Mouse (Mus musculus): Measurements from ENCODE around the gene Sowahc. TPM values are rescaled to one million over a fixed set of nuclear protein-coding genes. Genes with fewer than 3 reads are reported as not detected.

The Sowahc gene
- polyA plus RNA-seq, 1 experiment from 2014 or later: 12.4 TPM

DNA sequence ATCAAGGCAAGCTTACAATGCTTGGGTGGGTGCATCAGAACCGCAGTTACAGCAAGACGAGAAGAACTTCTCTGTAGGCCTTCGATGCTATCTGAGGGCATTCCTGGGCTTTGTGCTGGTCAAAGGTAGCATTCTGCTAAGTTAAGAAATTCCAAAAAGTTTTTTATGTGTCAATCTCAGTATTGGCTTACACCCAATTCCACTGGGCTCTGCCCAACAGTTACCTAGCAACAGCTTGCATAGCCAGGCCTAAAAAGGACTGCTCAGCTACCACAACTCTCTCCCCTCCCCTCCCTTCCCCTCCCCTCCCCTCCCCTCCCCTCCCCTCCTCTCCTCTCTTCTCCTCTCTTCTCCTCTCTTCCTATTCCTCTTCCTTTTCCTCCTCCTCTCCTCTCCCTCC, 39.9 kb downstream of the Sowahc start:
- Histone ChIP-seq H3K4me2 (ENCODE audit: low read length) (no peak overlapping the region), H3K9me3 (ENCODE audit: control insufficient read depth, low read length) (no peaks in the 10 kb centered on the region), H3K4me3 (ENCODE audit: low read depth, low read length) (no peak overlapping the region), H3K9ac (ENCODE audit: low read length) (no peak overlapping the region), H3K27me3 (replicated peaks; ENCODE audit: control insufficient read depth, insufficient read depth, low read length) (no peaks in the 10 kb centered on the region), H3K4me1 (replicated peaks; ENCODE audit: control insufficient read depth, insufficient read depth, low read length) (peaks cover 17% of the 10 kb centered on the region), H3K36me3 (ENCODE audit: control insufficient read depth, insufficient read depth, low read length) (no peaks in the 10 kb centered on the region), H3K27ac (ENCODE audit: low read depth) (no peak overlapping the region)
- no peak for DNase-seq (ENCODE audit: low spot score)
- no peak for ATAC-seq (replicated peaks; ENCODE audit: low FRiP score, low TSS enrichment, low read depth)
- 80% methylated on average over 3 of the region's 3 CpGs for WGBS

- Histone ChIP-seq H3K36me3 (ENCODE audit: control insufficient read depth, insufficient read depth, low read length) (no peaks in the 10 kb centered on the region), H3K9me3 (ENCODE audit: control insufficient read depth, low read length) (no peaks in the 10 kb centered on the region), H3K27ac (ENCODE audit: low read depth) (no peak overlapping the region), H3K4me1 (replicated peaks; ENCODE audit: control insufficient read depth, insufficient read depth, low read length) (peaks cover 17% of the 10 kb centered on the region), H3K4me2 (ENCODE audit: low read length) (no peak overlapping the region), H3K4me3 (ENCODE audit: low read depth, low read length) (no peak overlapping the region), H3K9ac (ENCODE audit: low read length) (no peak overlapping the region), H3K27me3 (replicated peaks; ENCODE audit: control insufficient read depth, insufficient read depth, low read length) (no peaks in the 10 kb centered on the region)
- ATAC-seq (replicated peaks; ENCODE audit: low FRiP score, low TSS enrichment, low read depth): no peak
- no peak for DNase-seq (ENCODE audit: low spot score)
- 50% methylated on average over 1 of the region's 1 CpGs for WGBS
These were observed 40.3 kb downstream of the Sowahc start for GRCm38 (mm10) chr10:59262021-59262420.

DNA sequence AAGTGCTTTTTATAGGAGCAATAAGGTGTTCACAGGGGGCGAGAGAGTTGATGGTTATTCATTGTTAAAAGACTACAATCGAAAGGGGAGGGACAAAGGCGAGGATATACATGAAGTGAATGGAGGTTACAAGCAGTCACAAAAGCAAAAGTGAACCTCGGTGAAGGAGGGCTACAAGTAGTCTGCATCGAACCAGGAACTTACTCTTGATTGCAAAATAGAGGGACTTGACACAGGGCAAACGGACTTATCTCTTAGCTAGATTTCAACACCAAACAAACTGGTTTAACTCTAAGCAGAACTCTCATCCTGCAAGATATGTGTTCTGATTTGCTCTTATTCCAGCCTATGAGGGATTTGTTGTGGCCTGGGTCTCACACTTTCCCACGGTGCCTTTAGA, 41.2 kb downstream of the Sowahc start:
- Histone ChIP-seq H3K4me2 (ENCODE audit: low read length) (no peak overlapping the region), H3K9me3 (ENCODE audit: control insufficient read depth, low read length) (no peaks in the 10 kb centered on the region), H3K4me1 (replicated peaks; ENCODE audit: control insufficient read depth, insufficient read depth, low read length) (peaks cover 26% of the 10 kb centered on the region), H3K36me3 (ENCODE audit: control insufficient read depth, insufficient read depth, low read length) (no peaks in the 10 kb centered on the region), H3K9ac (ENCODE audit: low read length) (no peak overlapping the region), H3K27me3 (replicated peaks; ENCODE audit: control insufficient read depth, insufficient read depth, low read length) (no peaks in the 10 kb centered on the region), H3K4me3 (ENCODE audit: low read depth, low read length) (no peak overlapping the region), H3K27ac (ENCODE audit: low read depth) (no peak overlapping the region; the same call in 1 of the 2 replicates)
- no peak for ATAC-seq (replicated peaks; ENCODE audit: low FRiP score, low TSS enrichment, low read depth)
- WGBS: 68% methylated on average over 7 of the region's 7 CpGs
- DNase-seq (ENCODE audit: low spot score): no peak

DNA sequence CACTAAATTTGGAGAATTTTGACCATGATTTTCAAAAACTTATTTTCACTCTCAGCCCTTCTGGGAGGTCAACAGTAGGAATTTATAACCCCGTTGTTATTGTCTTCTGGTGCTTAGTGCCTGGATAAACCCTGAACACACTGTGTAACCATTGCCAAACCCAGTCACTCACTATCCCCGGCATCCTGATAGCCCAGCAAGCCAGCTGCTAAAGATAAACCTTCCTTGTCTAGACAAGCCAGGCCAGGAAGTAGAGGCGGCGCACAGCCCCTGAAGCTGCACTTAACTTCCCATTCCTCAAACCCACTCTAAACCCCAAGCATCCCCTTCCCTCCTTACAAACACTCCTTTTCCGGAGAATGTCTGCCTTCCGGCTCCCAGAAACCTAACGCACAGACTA, 43.3 kb downstream of the Sowahc start:
- Histone ChIP-seq H3K9me3 (ENCODE audit: control insufficient read depth, low read length) (no peaks in the 10 kb centered on the region), H3K4me2 (ENCODE audit: low read length) (0 out of 2 replicates have a peak overlapping the region, but pooled peaks have one; percentile 18), H3K4me3 (ENCODE audit: low read depth, low read length) (no peak overlapping the region), H3K4me1 (replicated peaks; ENCODE audit: control insufficient read depth, insufficient read depth, low read length) (peaks cover 37% of the 10 kb centered on the region), H3K27ac (ENCODE audit: low read depth) (peak overlapping the region; percentile 80), H3K9ac (ENCODE audit: low read length) (no peak overlapping the region), H3K36me3 (ENCODE audit: control insufficient read depth, insufficient read depth, low read length) (no peaks in the 10 kb centered on the region), H3K27me3 (replicated peaks; ENCODE audit: control insufficient read depth, insufficient read depth, low read length) (no peaks in the 10 kb centered on the region)
- DNase-seq (ENCODE audit: low spot score): no peak
- ATAC-seq (replicated peaks; ENCODE audit: low FRiP score, low TSS enrichment, low read depth): no peak
- whole genome bisulfite sequencing: 21% methylated on average over 7 of the region's 7 CpGs

DNA sequence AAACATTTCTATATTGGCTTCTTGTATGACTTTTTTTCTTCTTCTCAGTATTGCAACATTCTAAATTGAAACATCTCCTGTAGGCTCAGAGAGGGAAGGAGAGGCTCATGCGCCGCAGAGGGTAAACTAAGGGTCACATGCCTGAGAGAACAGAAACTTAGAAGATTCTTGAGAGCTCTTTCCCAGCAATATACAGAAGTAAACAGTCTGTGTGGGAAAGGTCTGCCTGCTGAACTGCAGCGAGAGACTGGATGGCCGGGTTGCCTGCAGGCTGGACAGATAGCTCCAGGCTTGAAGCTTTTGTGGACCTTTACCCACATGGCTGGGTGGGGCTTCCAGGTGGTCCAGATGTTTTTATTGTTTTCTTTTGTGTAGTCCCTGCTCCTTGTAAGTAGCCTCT, 43.9 kb downstream of the Sowahc start:
- WGBS: 9% methylated on average over 4 of the region's 4 CpGs

GRCm38 (mm10) chr10:59266097-59266496, 44.3 kb downstream of the Sowahc start:
- H3K27ac ChIP-seq (ENCODE audit: low read depth): peak overlapping the region; percentile 80
- peak overlapping the region; percentile 1; the same call in 1 of the 2 replicates for H3K4me2 ChIP-seq (ENCODE audit: low read length)
- H3K27me3 ChIP-seq (replicated peaks; ENCODE audit: control insufficient read depth, insufficient read depth, low read length): no peaks in the 10 kb centered on the region
- DNase-seq (ENCODE audit: low spot score): peak; percentile 64
- 55% methylated on average over 1 of the region's 1 CpGs for WGBS
- ATAC-seq (replicated peaks; ENCODE audit: low FRiP score, low TSS enrichment, low read depth): peak; percentile 32; the same call in 1 of the 2 replicates
- no peaks in the 10 kb centered on the region for H3K9me3 ChIP-seq (ENCODE audit: control insufficient read depth, low read length)
- no peaks in the 10 kb centered on the region for H3K36me3 ChIP-seq (ENCODE audit: control insufficient read depth, insufficient read depth, low read length)
- no peak overlapping the region for H3K9ac ChIP-seq (ENCODE audit: low read length)
- H3K4me1 ChIP-seq (replicated peaks; ENCODE audit: control insufficient read depth, insufficient read depth, low read length): peaks cover 37% of the 10 kb centered on the region
- H3K4me3 ChIP-seq (ENCODE audit: low read depth, low read length): no peak overlapping the region

More for the DNA sequence above, 43.9 kb downstream of the Sowahc start:
- H3K9me3 ChIP-seq (ENCODE audit: control insufficient read depth, low read length): no peaks in the 10 kb centered on the region
- DNase-seq (ENCODE audit: low spot score) (peak; percentile 64), ATAC-seq (replicated peaks; ENCODE audit: low FRiP score, low TSS enrichment, low read depth) (peak; percentile 50)
- peak overlapping the region; percentile 80 for H3K27ac ChIP-seq (ENCODE audit: low read depth)
- H3K9ac ChIP-seq (ENCODE audit: low read length): no peak overlapping the region
- no peak overlapping the region for H3K4me3 ChIP-seq (ENCODE audit: low read depth, low read length)
- H3K36me3 ChIP-seq (ENCODE audit: control insufficient read depth, insufficient read depth, low read length): no peaks in the 10 kb centered on the region
- peaks cover 37% of the 10 kb centered on the region for H3K4me1 ChIP-seq (replicated peaks; ENCODE audit: control insufficient read depth, insufficient read depth, low read length)
- H3K27me3 ChIP-seq (replicated peaks; ENCODE audit: control insufficient read depth, insufficient read depth, low read length): no peaks in the 10 kb centered on the region
- peak overlapping the region; percentile 1; the same call in 1 of the 2 replicates for H3K4me2 ChIP-seq (ENCODE audit: low read length)

GRCm38 (mm10) chr10:59267275-59267674, 45.5 kb downstream of the Sowahc start:
- Histone ChIP-seq H3K4me3 (ENCODE audit: low read depth, low read length) (no peak overlapping the region), H3K36me3 (ENCODE audit: control insufficient read depth, insufficient read depth, low read length) (no peaks in the 10 kb centered on the region), H3K9me3 (ENCODE audit: control insufficient read depth, low read length) (no peaks in the 10 kb centered on the region), H3K27ac (ENCODE audit: low read depth) (peak overlapping the region; percentile 2; the same call in 1 of the 2 replicates), H3K4me1 (replicated peaks; ENCODE audit: control insufficient read depth, insufficient read depth, low read length) (peaks cover 35% of the 10 kb centered on the region), H3K9ac (ENCODE audit: low read length) (no peak overlapping the region), H3K4me2 (ENCODE audit: low read length) (no peak overlapping the region), H3K27me3 (replicated peaks; ENCODE audit: control insufficient read depth, insufficient read depth, low read length) (no peaks in the 10 kb centered on the region)
- no peak for DNase-seq (ENCODE audit: low spot score)
- WGBS: 66% methylated on average over 2 of the region's 2 CpGs
- peak; percentile 54 for ATAC-seq (replicated peaks; ENCODE audit: low FRiP score, low TSS enrichment, low read depth)

DNA sequence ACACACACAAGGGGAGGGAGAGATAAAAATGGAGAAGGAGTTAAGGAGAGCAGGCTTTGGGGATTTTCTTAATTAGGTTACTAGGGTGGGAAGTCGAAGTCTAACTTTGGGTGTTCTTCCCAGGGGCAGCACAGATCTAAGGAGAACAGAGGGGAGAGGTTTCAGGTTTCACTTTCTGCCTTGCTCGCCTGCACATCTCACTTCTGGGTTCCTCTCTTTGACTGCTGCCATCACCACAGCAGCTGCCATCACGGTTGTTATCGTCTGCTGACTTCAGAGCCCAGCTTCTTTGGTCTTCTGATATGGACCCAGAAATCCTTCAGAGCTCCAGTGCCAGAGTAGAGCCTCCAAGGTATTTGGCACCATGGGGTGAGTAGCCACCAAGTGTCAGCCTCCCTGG, 46.4 kb downstream of the Sowahc start:
- no peak overlapping the region for H3K4me2 ChIP-seq (ENCODE audit: low read length)
- peaks cover 35% of the 10 kb centered on the region for H3K4me1 ChIP-seq (replicated peaks; ENCODE audit: control insufficient read depth, insufficient read depth, low read length)
- WGBS: 59% methylated on average over 4 of the region's 4 CpGs
- H3K9ac ChIP-seq (ENCODE audit: low read length): no peak overlapping the region
- ATAC-seq (replicated peaks; ENCODE audit: low FRiP score, low TSS enrichment, low read depth) (no peak), DNase-seq (ENCODE audit: low spot score) (no peak)
- no peaks in the 10 kb centered on the region for H3K27me3 ChIP-seq (replicated peaks; ENCODE audit: control insufficient read depth, insufficient read depth, low read length)
- H3K27ac ChIP-seq (ENCODE audit: low read depth): peak overlapping the region; percentile 2; the same call in 1 of the 2 replicates
- H3K36me3 ChIP-seq (ENCODE audit: control insufficient read depth, insufficient read depth, low read length): no peaks in the 10 kb centered on the region
- H3K4me3 ChIP-seq (ENCODE audit: low read depth, low read length): no peak overlapping the region
- no peaks in the 10 kb centered on the region for H3K9me3 ChIP-seq (ENCODE audit: control insufficient read depth, low read length)

GRCm38 (mm10) chr10:59268754-59269153, 47.0 kb downstream of the Sowahc start:
- Histone ChIP-seq H3K9ac (ENCODE audit: low read length) (no peak overlapping the region), H3K27me3 (replicated peaks; ENCODE audit: control insufficient read depth, insufficient read depth, low read length) (no peaks in the 10 kb centered on the region), H3K36me3 (ENCODE audit: control insufficient read depth, insufficient read depth, low read length) (no peaks in the 10 kb centered on the region), H3K4me2 (ENCODE audit: low read length) (no peak overlapping the region), H3K9me3 (ENCODE audit: control insufficient read depth, low read length) (no peaks in the 10 kb centered on the region), H3K4me3 (ENCODE audit: low read depth, low read length) (no peak overlapping the region), H3K4me1 (replicated peaks; ENCODE audit: control insufficient read depth, insufficient read depth, low read length) (peaks cover 35% of the 10 kb centered on the region), H3K27ac (ENCODE audit: low read depth) (no peak overlapping the region)
- 25% methylated on average over 3 of the region's 3 CpGs for WGBS
- ATAC-seq (replicated peaks; ENCODE audit: low FRiP score, low TSS enrichment, low read depth) (no peak), DNase-seq (ENCODE audit: low spot score) (peak; percentile 32)
